Mouse (Mus musculus): ENCODE results near the gene Nedd9.

Gene Nedd9

GRCm38 (mm10) chr13:41456292-41457029 is 30.7 kb downstream of the Nedd9 start:
- no peak for DNase-seq (ENCODE audit: low read depth, low spot score)

DNA sequence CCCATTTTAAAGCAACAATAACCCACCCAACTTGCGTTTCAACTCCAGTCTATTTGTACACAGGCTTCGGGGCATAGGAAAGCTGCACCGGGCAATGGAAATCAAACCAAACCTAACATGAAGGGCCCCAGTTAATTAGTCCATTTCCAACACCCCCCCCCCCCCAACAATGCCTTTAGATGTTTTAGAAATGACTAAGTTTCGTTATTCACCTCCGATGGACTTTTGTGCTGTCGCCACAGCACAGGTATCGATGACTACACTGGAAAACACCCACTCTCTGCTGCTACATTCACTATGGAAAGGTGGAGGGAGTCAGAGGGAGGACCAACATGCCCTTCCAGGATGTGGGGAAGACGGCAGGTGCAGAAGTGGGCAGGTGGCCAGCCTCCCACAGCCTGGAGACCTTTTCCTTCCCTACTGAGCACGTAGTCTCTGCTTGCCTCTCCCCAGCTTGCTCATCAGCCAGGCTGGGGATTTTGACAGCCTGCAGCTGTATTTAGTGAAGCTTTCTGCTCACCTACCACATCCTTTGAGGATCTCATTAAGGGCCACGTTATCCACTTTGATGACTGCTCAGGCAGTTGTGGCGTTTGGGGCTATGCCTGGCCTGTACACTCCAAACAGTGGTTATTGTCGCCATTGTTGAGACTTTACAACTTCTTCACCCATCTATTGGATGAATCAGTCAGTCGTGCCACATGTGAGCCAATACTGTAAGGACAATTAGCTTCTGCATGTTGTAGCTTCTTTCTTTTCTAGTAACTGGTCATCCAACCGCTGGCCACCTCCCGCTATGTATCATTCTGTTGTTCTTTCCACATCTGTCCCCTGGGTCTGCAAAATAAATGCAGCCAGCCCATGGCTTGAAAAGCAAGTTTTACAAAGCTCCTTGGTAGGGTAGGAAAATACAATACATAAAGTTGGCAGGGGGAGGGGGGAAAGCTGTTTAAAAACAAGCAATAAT is 33.7 kb downstream of the Nedd9 start:
- no peak for DNase-seq (ENCODE audit: low read depth, low spot score)

- DNase-seq (ENCODE audit: low read depth, low spot score) = no peak
Measured at GRCm38 (mm10) chr13:41450821-41451220, 36.3 kb downstream of the Nedd9 start.

- DNase-seq (ENCODE audit: low read depth, low spot score) = no peak
Measured at GRCm38 (mm10) chr13:41449211-41449610, 38.0 kb downstream of the Nedd9 start.

DNA sequence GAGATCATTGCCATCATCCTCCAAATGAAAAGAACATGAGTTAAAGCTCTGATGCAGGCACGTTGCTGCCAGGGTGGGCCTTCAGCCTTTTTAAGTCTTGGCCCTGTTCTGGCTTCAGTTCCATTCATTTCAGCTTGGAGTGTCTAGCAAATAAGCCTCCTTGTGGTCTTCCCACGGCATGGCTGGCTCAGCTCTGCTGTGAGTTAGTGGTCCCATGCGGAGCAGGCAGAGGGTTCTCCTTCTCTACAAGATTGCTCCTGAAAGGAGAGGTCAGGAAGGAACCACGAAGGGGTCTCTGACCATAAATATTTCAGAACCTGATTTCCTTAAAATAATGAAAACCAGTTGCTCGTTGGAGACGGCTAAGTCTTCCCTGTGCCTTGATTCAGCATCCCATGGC is 40.0 kb downstream of the Nedd9 start:
- no peak for DNase-seq (ENCODE audit: low read depth, low spot score)

- no peak for DNase-seq (ENCODE audit: low read depth, low spot score)
Measured at GRCm38 (mm10) chr13:41446591-41446990, 40.6 kb downstream of the Nedd9 start.

DNA sequence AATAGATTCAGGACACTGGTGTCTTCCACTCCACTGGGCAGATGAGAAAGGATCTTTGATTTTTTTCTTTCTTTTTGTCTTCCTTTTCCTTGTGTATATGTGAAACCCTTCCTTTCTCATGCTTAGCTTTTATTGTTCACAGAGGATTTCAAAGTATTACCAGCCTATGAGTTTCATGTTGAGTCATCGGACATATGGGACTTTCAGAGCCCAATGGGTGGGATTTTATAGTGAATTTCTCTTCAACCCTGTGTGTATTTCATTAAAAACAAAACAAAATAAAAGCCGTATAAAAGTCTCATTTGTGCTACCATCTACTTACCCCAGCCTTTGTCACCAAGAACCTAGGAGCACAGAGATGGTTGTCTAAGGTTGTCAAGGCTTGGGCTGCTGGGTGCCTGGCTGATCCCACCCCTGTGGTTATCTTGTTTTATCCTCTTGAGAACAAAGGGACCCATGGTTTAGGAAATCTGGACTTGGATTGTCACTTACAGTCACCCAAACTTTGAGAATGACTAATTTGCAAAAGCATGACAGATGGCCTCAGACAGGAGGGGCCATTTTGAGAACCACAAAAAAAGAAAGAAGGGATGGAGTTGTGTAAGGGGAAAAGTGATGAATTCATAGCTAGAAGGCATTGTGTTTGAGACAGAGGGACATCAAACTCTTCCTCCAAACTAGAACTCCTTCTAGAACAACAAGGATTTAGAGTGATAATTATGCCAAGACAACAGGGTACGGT is 41.9 kb downstream of the Nedd9 start:
- DNase-seq (ENCODE audit: low read depth, low spot score) = no peak

DNA sequence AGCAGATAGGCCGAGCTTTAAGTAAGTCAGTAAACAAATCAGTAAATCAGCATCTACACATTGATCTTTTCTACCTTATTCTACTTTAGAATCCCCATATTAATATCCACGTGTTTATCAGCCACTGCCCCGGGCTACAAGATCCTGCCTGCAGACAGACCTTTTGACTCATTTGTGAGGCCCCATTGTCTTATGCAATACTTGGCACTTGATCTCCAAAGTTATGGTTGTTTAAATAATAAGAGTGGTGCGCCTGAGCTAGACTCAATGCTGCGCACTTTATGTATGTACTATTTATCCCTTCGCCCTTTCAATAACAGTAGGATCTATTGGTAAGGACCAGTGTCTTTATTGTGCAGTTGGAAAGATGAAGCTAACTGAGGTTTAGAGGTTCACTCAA is 42.9 kb downstream of the Nedd9 start:
- DNase-seq (ENCODE audit: low read depth, low spot score) = no peak

DNA sequence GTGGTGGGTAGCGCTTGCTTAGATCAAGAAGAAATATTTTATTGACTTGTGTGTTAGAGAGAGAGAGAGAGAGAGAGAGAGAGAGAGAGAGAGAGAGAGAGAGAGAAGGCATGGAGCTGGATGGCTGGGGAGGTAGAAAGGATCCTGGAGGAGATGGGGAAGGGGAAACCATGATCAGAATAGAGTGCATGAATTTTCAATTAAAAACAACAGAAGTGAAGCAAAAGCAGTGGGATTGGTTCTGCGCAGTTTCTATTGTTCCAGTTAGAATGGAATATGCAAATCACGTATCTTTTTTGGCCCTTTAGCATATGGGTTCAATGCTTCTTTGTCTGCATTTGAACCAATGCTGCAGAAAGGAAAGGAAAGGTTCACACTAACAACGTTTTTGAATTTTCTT is 45.0 kb downstream of the Nedd9 start:
- no peak for DNase-seq (ENCODE audit: low read depth, low spot score)

DNA sequence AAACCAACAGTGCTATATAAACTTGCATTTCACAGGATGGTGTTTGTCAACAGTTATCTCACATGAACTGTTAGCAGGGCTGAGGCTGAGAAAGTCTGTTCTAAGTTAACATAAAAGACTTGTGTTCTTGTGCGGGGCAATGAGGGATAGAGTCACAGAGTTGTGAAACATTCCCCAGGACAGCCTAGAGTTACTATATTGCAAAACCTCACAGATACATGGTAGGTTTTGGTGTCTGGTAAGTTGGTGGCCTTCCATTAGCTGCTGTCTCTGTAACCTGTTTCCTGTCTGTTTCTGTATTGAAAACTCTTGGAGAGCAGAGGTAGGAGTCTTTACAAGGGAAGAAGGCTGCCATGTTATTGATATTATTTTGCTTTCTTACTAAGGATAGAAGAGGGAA is 47.0 kb downstream of the Nedd9 start:
- no peak for DNase-seq (ENCODE audit: low read depth, low spot score)

DNA sequence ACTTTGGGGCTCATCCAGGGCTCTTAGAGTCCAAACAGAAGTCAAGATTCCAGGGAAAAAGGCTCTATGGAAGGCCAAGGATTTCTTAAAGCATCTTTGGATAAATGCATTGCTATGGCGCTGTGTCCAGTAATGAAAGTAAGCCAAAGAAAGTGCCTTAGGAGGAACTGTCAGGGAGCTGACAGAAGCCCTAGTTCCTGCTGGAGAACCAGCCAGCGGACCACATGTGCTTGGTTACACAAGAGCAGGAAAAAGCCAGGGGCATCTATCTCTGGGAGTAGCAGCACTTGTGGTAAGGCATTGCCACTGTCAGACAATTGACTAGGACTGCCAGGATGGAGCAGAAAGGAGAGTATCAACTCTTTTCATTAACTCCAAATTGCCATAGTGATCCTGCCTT is 49.8 kb downstream of the Nedd9 start:
- no peak for DNase-seq (ENCODE audit: low read depth, low spot score)

DNA sequence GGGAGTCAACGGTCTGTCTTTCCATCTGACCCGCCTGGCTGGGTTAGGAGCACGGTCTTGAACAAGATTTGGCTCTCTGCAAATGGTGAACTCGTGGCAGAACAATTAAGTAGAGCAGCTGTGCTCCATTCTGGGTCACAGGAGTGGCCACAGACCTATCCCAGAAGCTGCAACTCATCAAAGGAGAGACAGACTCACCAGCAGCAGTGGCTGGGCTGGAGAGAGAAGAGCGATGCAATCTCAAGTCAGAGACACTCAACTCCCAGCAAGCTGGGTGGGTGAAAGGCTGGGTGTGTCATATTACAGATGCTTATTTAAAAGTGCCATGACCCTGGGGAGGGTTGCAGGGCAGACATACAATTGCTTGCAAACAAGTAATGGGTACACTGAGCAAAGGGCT is 50.4 kb downstream of the Nedd9 start:
- DNase-seq (ENCODE audit: low read depth, low spot score) = no peak

GRCm38 (mm10) chr13:41433201-41433600 is 54.0 kb downstream of the Nedd9 start:
- no peak for DNase-seq (ENCODE audit: low read depth, low spot score)

DNA sequence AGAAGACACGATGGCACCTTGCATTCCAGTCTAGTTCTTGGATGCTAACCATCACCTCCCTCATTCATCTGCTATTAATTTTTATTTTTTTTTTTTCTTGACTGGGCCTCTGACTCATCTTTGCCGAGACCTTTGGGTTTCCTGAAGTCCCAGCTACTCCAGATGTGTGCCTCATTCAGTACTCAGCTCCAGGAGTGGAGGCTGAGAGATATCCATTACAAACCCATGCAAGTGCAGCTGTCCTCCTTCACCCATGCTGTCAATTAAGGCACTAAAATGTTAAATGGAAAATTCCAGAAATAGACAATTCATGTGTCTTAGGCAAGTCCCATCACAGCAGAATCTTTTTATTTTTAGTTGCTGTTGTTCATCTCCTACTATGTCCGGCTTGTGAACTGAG is 55.4 kb downstream of the Nedd9 start:
- DNase-seq (ENCODE audit: low read depth, low spot score) = no peak

DNA sequence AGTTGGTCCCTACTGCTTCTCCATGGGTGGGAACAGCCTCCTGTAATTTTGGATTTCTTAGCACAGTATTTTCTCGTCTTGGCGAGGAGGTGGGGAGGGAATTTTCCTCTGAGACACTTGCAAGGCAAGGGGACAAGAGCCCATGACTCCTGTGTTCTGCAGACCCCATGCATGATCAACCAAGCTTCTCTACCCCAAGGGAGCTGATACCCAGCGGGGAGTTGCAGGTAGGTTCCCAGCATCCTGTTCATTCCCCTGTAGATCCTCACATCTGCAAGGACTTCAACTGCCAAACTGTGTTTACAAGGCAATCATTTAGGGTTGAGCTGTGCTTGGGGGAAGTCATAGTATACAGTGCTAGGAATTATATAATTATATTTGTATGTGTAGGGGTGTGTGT is 60.1 kb downstream of the Nedd9 start:
- DNase-seq (ENCODE audit: low read depth, low spot score) = peak; percentile 72

DNA sequence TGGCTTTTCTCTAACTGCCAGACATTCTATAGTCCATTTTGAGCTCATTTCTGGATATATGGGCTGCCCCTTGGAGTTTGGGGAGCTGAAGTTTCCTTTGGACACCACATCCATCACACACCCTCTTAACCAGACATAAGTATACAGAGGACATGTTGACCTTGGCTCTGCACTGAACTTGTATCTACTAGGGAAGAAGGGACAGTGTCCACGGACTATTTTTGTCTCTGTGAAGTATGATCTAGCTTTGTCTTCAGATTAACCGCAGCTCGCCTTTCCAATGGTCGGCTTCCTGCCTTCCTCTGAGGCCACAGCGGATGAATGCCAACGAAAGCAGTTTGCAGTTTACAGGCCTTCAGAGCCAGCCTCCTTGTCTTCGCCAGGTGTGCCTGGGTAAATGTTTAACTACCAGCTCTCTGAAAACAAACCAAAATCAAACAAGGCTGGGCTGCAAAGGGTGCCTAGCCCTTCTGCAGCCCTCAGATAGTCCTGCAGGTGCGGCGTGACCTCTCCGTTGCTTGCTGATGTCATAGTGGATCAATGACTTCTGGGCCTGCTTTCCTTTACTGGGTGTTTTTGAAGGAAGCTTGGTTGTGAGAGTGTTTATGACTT is 63.6 kb downstream of the Nedd9 start:
- no peak for DNase-seq (ENCODE audit: low read depth, low spot score)

DNA sequence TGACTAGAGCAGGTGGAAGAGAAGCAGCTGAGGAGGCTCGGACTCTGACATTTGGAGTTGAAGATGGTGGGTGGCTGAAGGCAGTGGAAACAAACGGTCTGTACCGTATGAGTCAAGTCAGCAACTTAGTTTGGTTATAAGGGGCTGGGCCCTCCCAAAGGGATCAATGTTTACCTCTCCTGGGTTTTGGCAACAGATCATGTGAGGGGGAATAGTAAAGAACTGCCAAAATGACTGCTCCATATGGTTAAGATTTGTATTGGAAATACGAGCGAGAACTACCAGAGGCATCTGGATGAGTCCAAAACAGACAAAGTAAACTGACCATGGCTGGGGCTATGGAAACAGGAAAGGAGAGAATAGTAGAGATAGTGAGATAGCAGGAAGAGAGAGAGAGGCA is 64.6 kb downstream of the Nedd9 start:
- no peak for DNase-seq (ENCODE audit: low read depth, low spot score)

DNA sequence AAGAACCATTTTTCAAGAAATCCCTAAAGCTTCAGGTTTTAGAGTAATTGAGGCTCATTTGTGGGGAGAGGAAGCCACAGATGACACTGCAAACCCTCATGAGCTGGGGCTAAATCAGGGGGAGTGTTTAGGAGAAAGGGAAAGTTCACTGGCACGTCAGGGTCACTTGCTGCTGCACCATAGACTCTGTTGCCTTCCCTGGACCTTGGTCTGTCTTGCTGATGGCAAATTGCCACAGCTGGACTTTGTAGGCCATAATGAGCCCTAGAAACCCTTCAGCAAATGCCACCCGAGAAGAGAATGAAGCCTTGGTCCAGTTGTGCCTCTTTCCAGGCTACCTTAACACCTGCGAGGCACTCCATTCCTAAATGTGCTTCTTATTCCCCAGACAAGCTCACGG is 66.8 kb downstream of the Nedd9 start:
- DNase-seq (ENCODE audit: low read depth, low spot score) = no peak

GRCm38 (mm10) chr13:41418198-41418869 is 68.8 kb downstream of the Nedd9 start:
- no peak for DNase-seq (ENCODE audit: low read depth, low spot score)

DNA sequence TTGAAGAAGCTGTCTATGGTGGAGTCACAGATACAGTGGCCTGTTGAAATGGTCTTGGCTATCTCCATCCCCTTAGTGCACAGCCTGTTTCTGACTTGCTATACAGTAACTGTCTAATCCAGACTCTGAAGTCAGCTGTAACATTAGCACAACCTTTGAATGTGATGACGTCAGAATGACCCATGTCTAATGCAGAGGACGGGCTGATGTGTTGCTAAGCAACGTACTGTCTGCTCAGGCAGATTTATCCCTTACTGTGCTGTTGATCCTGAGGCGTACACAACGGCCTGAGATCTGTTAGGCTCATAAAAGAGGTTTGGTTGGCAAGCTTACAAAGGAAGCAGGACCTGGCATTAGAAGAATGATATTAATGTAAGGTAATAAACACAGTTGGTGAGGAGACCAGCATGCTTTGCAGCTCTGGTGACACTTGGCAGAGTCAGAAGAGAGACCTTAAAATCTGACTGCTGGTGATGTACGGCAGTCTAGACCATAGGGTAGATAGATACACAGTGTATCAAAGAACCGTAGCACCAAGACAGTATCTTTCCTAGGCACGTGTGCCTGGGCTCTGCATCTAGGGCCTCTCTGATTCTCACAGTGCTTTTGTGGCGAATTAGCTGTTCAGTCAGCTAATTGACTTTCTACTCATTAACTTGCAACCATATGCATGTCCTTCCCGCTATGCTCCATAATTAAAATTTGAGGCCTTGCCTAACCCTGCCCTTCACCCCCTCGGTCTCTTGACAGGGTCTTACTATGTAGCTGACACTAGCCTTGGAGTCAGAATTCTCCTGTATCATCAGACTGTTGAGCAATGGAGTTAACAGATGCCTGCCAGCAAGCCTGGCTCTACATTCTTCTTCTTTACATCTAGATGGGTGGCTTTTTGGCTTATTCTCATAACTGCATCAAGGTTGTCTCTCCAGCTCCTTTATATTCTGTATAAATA is 70.8 kb downstream of the Nedd9 start:
- no peak for DNase-seq (ENCODE audit: low read depth, low spot score)

Data from A20 (cell line).